Mouse (Mus musculus) cerebellum, postnatal 10 days (tissue): ENCODE measurements around the gene Phrf1.
"Not testable (repeated sequence)": the region's sequence is repeated elsewhere in the genome, so short reads cannot be mapped to it uniquely, and the experiment has no call there.

Experiments
- DNase-seq, 2 experiments: peaks; one replicate each; pipeline ENCODE4 v3.0.0; 2021; ENCODE audit warnings: mixed read lengths in 2 of 2

Phrf1 gene

GRCm38 (mm10) chr7:141213605-141214235 lies 14.9 kb upstream of the Phrf1 start, which contains the start of gene Lmntd2:
Gene Lmntd2, minus strand, starts transcription at chr7:141214080.
- DNase-seq: no peak

- no peak for DNase-seq
Measured at GRCm38 (mm10) chr7:141214310-141214709, 14.3 kb upstream of the Phrf1 start.

GRCm38 (mm10) chr7:141215101-141215879 lies 13.3 kb upstream of the Phrf1 start, which contains the start of gene Rassf7:
Gene Rassf7, plus strand, starts transcription at chr7:141215860.
- peak; percentile 96 to 97 for DNase-seq

- peak; percentile 60 to 63 for DNase-seq
Measured at GRCm38 (mm10) chr7:141215880-141216733, 12.5 kb upstream of the Phrf1 start.

GRCm38 (mm10) chr7:141216894-141217293 lies 11.7 kb upstream of the Phrf1 start:
- no peak for DNase-seq

GRCm38 (mm10) chr7:141217343-141218013 lies 11.1 kb upstream of the Phrf1 start:
- DNase-seq: no peak

GRCm38 (mm10) chr7:141218141-141218540 lies 10.4 kb upstream of the Phrf1 start:
- DNase-seq: no peak

GRCm38 (mm10) chr7:141218557-141219133 lies 9.9 kb upstream of the Phrf1 start:
- no peak for DNase-seq

GRCm38 (mm10) chr7:141219558-141220099 lies 9.0 kb upstream of the Phrf1 start:
- DNase-seq: no peak

- DNase-seq: no peak
Measured at GRCm38 (mm10) chr7:141220377-141220776, 8.2 kb upstream of the Phrf1 start.

GRCm38 (mm10) chr7:141221249-141222125 lies 7.1 kb upstream of the Phrf1 start:
- DNase-seq: peak; percentile 97 to 98

GRCm38 (mm10) chr7:141222126-141222467 lies 6.5 kb upstream of the Phrf1 start:
- DNase-seq: no peak

- DNase-seq: no peak
Measured at GRCm38 (mm10) chr7:141222696-141223215, 5.8 kb upstream of the Phrf1 start.

GRCm38 (mm10) chr7:141226535-141226934 lies 2.0 kb upstream of the Phrf1 start:
- no peak for DNase-seq

- DNase-seq: no peak
Measured at GRCm38 (mm10) chr7:141227796-141228195, 788 bp upstream of the Phrf1 start.

- DNase-seq: no peak
Measured at GRCm38 (mm10) chr7:141229702-141230101, 1.1 kb downstream of the Phrf1 start.

- no peak for DNase-seq
Measured at GRCm38 (mm10) chr7:141230570-141230969, 2.0 kb downstream of the Phrf1 start.

- peak; percentile 57 to 73 for DNase-seq
Measured at GRCm38 (mm10) chr7:141231111-141231510, 2.5 kb downstream of the Phrf1 start.

GRCm38 (mm10) chr7:141231551-141231950 lies 3.0 kb downstream of the Phrf1 start:
- no peak for DNase-seq

GRCm38 (mm10) chr7:141250486-141250885 lies 21.9 kb downstream of the Phrf1 start:
- DNase-seq: not testable (repeated sequence)

- no peak for DNase-seq
Measured at GRCm38 (mm10) chr7:141256159-141256558, 27.6 kb downstream of the Phrf1 start.
